Comparison of ENCODE assay signal across 15 mouse cellular contexts in genomic region chr12:99860981-99861380, GRCm38 (mm10). TPM values are rescaled to one million over a fixed set of nuclear protein-coding genes. Genes with fewer than 3 reads are reported as not detected.
DNase-seq lines count a peak whose midpoint lies in the region; ATAC-seq and TF ChIP-seq lines count a peak whose summit lies in the region.
"Had no signal": no experiment of that assay in that cellular context is flagged by ENCODE, and none has a peak within 500 bp of the region (broad histone marks: within the 10 kb centered on the region; RNA-seq: fewer than 3 reads in every experiment).

No protein-coding gene starts in this region.

- intact Hi-C loops in gastrocnemius, adult 2 months (cut with DNase I) = no loop called here
- intact Hi-C loops in left cerebral cortex, adult 2 months (cut with DNase I) = loop anchor here (2.0 to 5.0 kb wide), 2 partner anchors 764 to 776 kb away; no protein-coding TSS in a partner anchor

- CTCF ChIA-PET in Patski (lab: Charles Lee) = interaction anchor here (1.1 to 1.2 kb wide), 2 partner anchors 761 to 769 kb away, joined by 3 to 5 read pairs; no protein-coding TSS in a partner anchor

- no peak for ATAC-seq in Patski

- H3K4me3 ChIP-seq in gastrocnemius, adult 2 months = no peak overlapping the region
- H3K4me3 ChIP-seq in left cerebral cortex, adult 2 months = no peak overlapping the region
- H3K4me3 ChIP-seq: embryonic facial prominence, embryonic 13.5 days; limb, embryonic 12.5 days had no signal

- in situ Hi-C loops in Patski (cut with MboI; ENCODE audit: low pct_unique_long_range_greater_than_20kb) = no loop called here

- peak; percentile 60 for TF ChIP-seq CTCF in gastrocnemius, adult 2 months (IDR thresholded peaks at IDR 0.05)
- peak; percentile 61 for TF ChIP-seq CTCF in left cerebral cortex, adult 2 months (IDR thresholded peaks at IDR 0.05)
- TF ChIP-seq CTCF in Patski (IDR thresholded peaks at IDR 0.05) = peak; percentile 48

- POLR2A ChIA-PET in Patski (lab: Charles Lee) = interaction anchor here (0.6 kb wide), 1 partner anchor 442 kb away, joined by 3 read pairs; no protein-coding TSS in a partner anchor

- H3K27me3 ChIP-seq in Patski = no peaks in the 10 kb centered on the region
- H3K27me3 ChIP-seq: embryonic facial prominence, embryonic 13.5 days; limb, embryonic 12.5 days had no signal

- H3K27ac ChIP-seq in gastrocnemius, adult 2 months = no peak overlapping the region
- H3K27ac ChIP-seq in left cerebral cortex, adult 2 months = no peak overlapping the region
- H3K27ac ChIP-seq: embryonic facial prominence, embryonic 13.5 days; limb, embryonic 12.5 days had no signal

- DNase-seq in gastrocnemius, adult 2 months = no peak
- no peak for DNase-seq in gastrocnemius, postnatal 10 days
- DNase-seq in left cerebral cortex, adult 2 months (ENCODE audit: extremely low spot score in 1 of 2, low spot score in 2 of 2) = no peak
- no peak for DNase-seq in left cerebral cortex, adult 11 months (ENCODE audit: low spot score)
- DNase-seq in 416B (ENCODE audit: low read depth) (peak; percentile 26), Patski (ENCODE audit: low read depth, low spot score) (no peak)
- DNase-seq in adrenal gland, adult 8-10 months = no peak
- DNase-seq in kidney, postnatal 4 days = no peak
- DNase-seq: adrenal gland, adult 2 months; cerebellum, adult 8-10 months; heart, postnatal 10 days; kidney, postnatal 36 days; thymus, adult 18-20 months had no signal

RNA-seq across cellular contexts. Expression of gene Efcab11, which starts 23.3 kb away (rescaled TPM):
- total RNA-seq in gastrocnemius, adult 2 months (2021) = not detected
- total RNA-seq in gastrocnemius, postnatal 10 days (2021) = 1 to 10 TPM in 1 of 2 experiments, under 1 TPM in 1; 0.84 to 1.7 TPM
- under 1 TPM; 0.26 to 0.34 TPM for total RNA-seq in left cerebral cortex, adult 2 months (2021)
- 3.1 TPM for polyA plus RNA-seq in Patski (2021)
- under 1 TPM; 0.13 to 0.49 (median 0.30) TPM for total RNA-seq in adrenal gland, adult 8-10 months (2022)

RNA-seq across cellular contexts. Expression of gene Tdp1, which starts 23.3 kb away (rescaled TPM):
- total RNA-seq in gastrocnemius, adult 2 months (2021) = 1 to 10 TPM; 3.6 to 6.6 TPM
- 10 to 100 TPM in 1 of 2 experiments, 1 to 10 TPM in 1; 7.8 to 11.9 TPM for total RNA-seq in gastrocnemius, postnatal 10 days (2021)
- 10 to 100 TPM; 24.6 to 26.4 TPM for total RNA-seq in left cerebral cortex, adult 2 months (2021)
- polyA plus RNA-seq in Patski (2021) = 17.0 TPM
- 10 to 100 TPM; 12.2 to 23.8 (median 14.9) TPM for total RNA-seq in adrenal gland, adult 8-10 months (2022)
